ENCODE assay signal across 9 mouse cellular contexts in genomic region chr1:194816913-194817312, GRCm38 (mm10).
DNase-seq lines count a peak whose midpoint lies in the region; ATAC-seq and TF ChIP-seq lines count a peak whose summit lies in the region.
"Had no signal": no experiment of that assay in that cellular context is flagged by ENCODE, and none has a peak within 500 bp of the region (broad histone marks: within the 10 kb centered on the region; RNA-seq: fewer than 3 reads in every experiment).

No protein-coding gene starts in this region.

- 21% methylated on average over 2 of the region's 2 CpGs for WGBS in forebrain, postnatal 0 days
- WGBS in lung, adult 2 months: 39% methylated on average over 2 of the region's 2 CpGs

- H3K4me1 ChIP-seq in MEL (ENCODE audit: control insufficient read depth in 1 of 2, insufficient read depth in 2 of 2, low read length in 2 of 2): peaks cover 23 to 27% of the 10 kb centered on the region in 2 experiments
- H3K4me1 ChIP-seq in forebrain, postnatal 0 days (ENCODE audit: insufficient read depth): no peaks in the 10 kb centered on the region
- no peaks in the 10 kb centered on the region for H3K4me1 ChIP-seq in lung, adult 2 months (ENCODE audit: control insufficient read depth, insufficient read depth, low read length)
- H3K4me1 ChIP-seq: limb, embryonic 15.5 days had no signal

- 0 out of 4 replicates have a peak, but pooled peaks cover 0 to 1% of the 10 kb centered on the region in 2 experiments for H3K27me3 ChIP-seq in MEL (ENCODE audit: control insufficient read depth in 1 of 2, insufficient read depth in 2 of 2, low read length in 2 of 2)
- H3K27me3 ChIP-seq in forebrain, postnatal 0 days (ENCODE audit: insufficient read depth, low read length): no peaks in the 10 kb centered on the region
- H3K27me3 ChIP-seq: limb, embryonic 15.5 days had no signal

- ATAC-seq in forebrain, postnatal 0 days: peak; percentile 93

- TF ChIP-seq RAD21 in MEL (IDR thresholded peaks at IDR 0.05; ENCODE audit: low read depth, low read length): no peak; the same call in none of the 2 replicates

- peaks cover 0 to 25% of the 10 kb centered on the region in 2 experiments; a peak in 2 of 4 replicates for H3K36me3 ChIP-seq in MEL (ENCODE audit: control insufficient read depth in 1 of 2, insufficient read depth in 2 of 2, low read length in 2 of 2)
- H3K36me3 ChIP-seq in forebrain, postnatal 0 days (ENCODE audit: insufficient read depth): peaks cover 28% of the 10 kb centered on the region

- no peak; a peak in 1 of 4 replicates for TF ChIP-seq EP300 in MEL (IDR thresholded peaks at IDR 0.05; ENCODE audit: low read depth in 1 of 2, low read length in 2 of 2)

- no peaks in the 10 kb centered on the region for H3K9me3 ChIP-seq in MEL (replicated peaks; ENCODE audit: insufficient read depth, low read length)
- no peaks in the 10 kb centered on the region for H3K9me3 ChIP-seq in forebrain, postnatal 0 days (ENCODE audit: low read length)
- H3K9me3 ChIP-seq: limb, embryonic 15.5 days had no signal

- DNase-seq in MEL (ENCODE audit: low read depth, low spot score): peak; percentile 92
- peak; percentile 72 to 79 for DNase-seq in cerebellum, adult 18-20 months
- DNase-seq in forebrain, postnatal 0 days: peak; percentile 83
- peak; percentile 87 for DNase-seq in heart, postnatal 4 days
- peak; percentile 72 to 81 for DNase-seq in layer of hippocampus, adult 2 months (ENCODE audit: low spot score in 2 of 2)
- DNase-seq in lung, adult 2 months: peak; percentile 63
- peak; percentile 49 for DNase-seq in retina, adult 2 months (ENCODE audit: low read depth, low spot score)
- DNase-seq in urinary bladder, adult 18-20 months (ENCODE audit: low spot score in 2 of 2): peak; percentile 37 to 45

- no peak overlapping the region for H3K9ac ChIP-seq in MEL (ENCODE audit: control insufficient read depth, low read depth, low read length, poor library complexity, severe bottlenecking)
- no peak overlapping the region for H3K9ac ChIP-seq in forebrain, postnatal 0 days
- H3K9ac ChIP-seq: limb, embryonic 15.5 days had no signal

- H3K27ac ChIP-seq in MEL (ENCODE audit: control insufficient read depth, low read depth, low read length): no peak overlapping the region
- no peak overlapping the region for H3K27ac ChIP-seq in forebrain, postnatal 0 days (ENCODE audit: low read depth, low read length)
- H3K27ac ChIP-seq in layer of hippocampus, adult 2 months: peak overlapping the region; percentile 60; the same call in 1 of the 2 replicates
- H3K27ac ChIP-seq: limb, embryonic 15.5 days had no signal

- TF ChIP-seq CTCF in MEL (IDR thresholded peaks at IDR 0.05 in 2 of 3, conservative IDR thresholded peaks at IDR 0.05 in 1 of 3; ENCODE audit: control insufficient read depth in 1 of 3, insufficient read depth in 1 of 3, low read depth in 2 of 3, low read length in 3 of 3, poor library complexity in 1 of 3, severe bottlenecking in 1 of 3): peak in 2 of 3 experiments; percentile 92 to 98
- peak; percentile 89 for TF ChIP-seq CTCF in forebrain, postnatal 0 days (IDR thresholded peaks at IDR 0.05; ENCODE audit: low read depth)
- TF ChIP-seq CTCF in layer of hippocampus, adult 2 months (conservative IDR thresholded peaks at IDR 0.05): peak; percentile 97
- TF ChIP-seq CTCF in lung, adult 2 months (IDR thresholded peaks at IDR 0.05; ENCODE audit: insufficient read depth, low read length): peak; percentile 91

- no peak overlapping the region for H3K4me2 ChIP-seq in forebrain, postnatal 0 days (ENCODE audit: low read depth)
- H3K4me2 ChIP-seq: limb, embryonic 15.5 days had no signal

- no peaks in the 10 kb centered on the region for H3K79me2 ChIP-seq in MEL (ENCODE audit: control insufficient read depth, insufficient read depth, low read length, poor library complexity)

- no peak overlapping the region for H3K4me3 ChIP-seq in MEL (ENCODE audit: control insufficient read depth in 1 of 2, insufficient read depth in 1 of 2, low read depth in 2 of 2, low read length in 2 of 2)
- no peak overlapping the region for H3K4me3 ChIP-seq in forebrain, postnatal 0 days (ENCODE audit: low read depth, low read length)
- no peak overlapping the region for H3K4me3 ChIP-seq in layer of hippocampus, adult 2 months
- no peak overlapping the region for H3K4me3 ChIP-seq in lung, adult 2 months (replicated peaks; ENCODE audit: extremely low read depth, low read depth, low read length)
- H3K4me3 ChIP-seq: limb, embryonic 15.5 days had no signal

- no peak for TF ChIP-seq POLR2A in MEL (IDR thresholded peaks at IDR 0.05; ENCODE audit: control insufficient read depth in 1 of 2, insufficient read depth in 1 of 2, low read depth in 1 of 2, low read length in 2 of 2, poor library complexity in 1 of 2)
- TF ChIP-seq POLR2A in lung, adult 2 months (IDR thresholded peaks at IDR 0.05; ENCODE audit: borderline replicate concordance, extremely low read depth, low read depth, low read length): no peak

TF ChIP-seq in MEL, 35 proteins besides CTCF, POLR2A, EP300 and RAD21:
- 0 out of 2 replicates have a peak, but pooled peaks have one; percentile 16 for TF ChIP-seq GATA1 (IDR thresholded peaks at IDR 0.05; ENCODE audit: low read depth, low read length)
- peak; percentile 97 for TF ChIP-seq BHLHE40 (IDR thresholded peaks at IDR 0.05; ENCODE audit: borderline replicate concordance, low read depth, low read length)
- TF ChIP-seq MAX (IDR thresholded peaks at IDR 0.05; ENCODE audit: low read length): peak; percentile 94
- peak; percentile 98 for TF ChIP-seq MYC (IDR thresholded peaks at IDR 0.05; ENCODE audit: low read depth, low read length)
- TF ChIP-seq KAT2A (conservative IDR thresholded peaks at IDR 0.05; ENCODE audit: low read depth, low read length): no peak
- TF ChIP-seq CHD1 (IDR thresholded peaks at IDR 0.05; ENCODE audit: low read depth, low read length): no peak
- TF ChIP-seq SIN3A (IDR thresholded peaks at IDR 0.05; ENCODE audit: low read length): peak; percentile 53
- TF ChIP-seq TBP (IDR thresholded peaks at IDR 0.05; ENCODE audit: low read depth, low read length): no peak
- TF ChIP-seq ZKSCAN1 (IDR thresholded peaks at IDR 0.05; ENCODE audit: low read depth, low read length): no peak
- TF ChIP-seq HCFC1 (IDR thresholded peaks at IDR 0.05; ENCODE audit: low read depth, low read length): no peak
- TF ChIP-seq USF2 (IDR thresholded peaks at IDR 0.05; ENCODE audit: borderline replicate concordance in 1 of 2, insufficient read depth in 1 of 2, low read depth in 1 of 2, low read length in 2 of 2): no peak
- peak; percentile 97 for TF ChIP-seq ZC3H11A (IDR thresholded peaks at IDR 0.05; ENCODE audit: low read depth, low read length)
- no peak for TF ChIP-seq USF1 (IDR thresholded peaks at IDR 0.05; ENCODE audit: low read depth, low read length)
- TF ChIP-seq MXI1 (IDR thresholded peaks at IDR 0.05; ENCODE audit: low read depth, low read length): peak; percentile 96
- TF ChIP-seq SMC3 (IDR thresholded peaks at IDR 0.05; ENCODE audit: low read depth, low read length): peak; percentile 95
- TF ChIP-seq POLR2AphosphoS5 (IDR thresholded peaks at IDR 0.05; ENCODE audit: borderline replicate concordance, low read depth, low read length): no peak
- TF ChIP-seq POLR2AphosphoS2 (IDR thresholded peaks at IDR 0.05; ENCODE audit: low read length): no peak
- TF ChIP-seq UBTF (IDR thresholded peaks at IDR 0.05; ENCODE audit: borderline replicate concordance, insufficient read depth, low read depth, low read length): no peak
- TF ChIP-seq ETS1 (IDR thresholded peaks at IDR 0.05; ENCODE audit: low read depth, low read length): 0 out of 2 replicates have a peak, but pooled peaks have one; percentile 14

Comparison
In these comparisons a context has a peak if more than half of its experiments do, and no peak if none do; other contexts are left out.
1. DNase-seq: peak in every context shown above with its lines; median percentile 92 in MEL; 87 in heart, postnatal 4 days; 83 in forebrain, postnatal 0 days; 76 in layer of hippocampus, adult 2 months; 76 in cerebellum, adult 18-20 months; 63 in lung, adult 2 months; 49 in retina, adult 2 months; 41 in urinary bladder, adult 18-20 months.